Mouse (Mus musculus): ENCODE data around the gene B230217C12Rik.

Gene B230217C12Rik

GRCm38 (mm10) chr11:97809235-97810121 lies 31.1 kb upstream of the B230217C12Rik start:
- peak; percentile 50 for DNase-seq

- DNase-seq = peak; percentile 70
These were observed 30.2 kb upstream of the B230217C12Rik start for GRCm38 (mm10) chr11:97810356-97810755.

GRCm38 (mm10) chr11:97810970-97811369 lies 29.6 kb upstream of the B230217C12Rik start:
- DNase-seq = peak; percentile 19

GRCm38 (mm10) chr11:97811569-97812362 lies 28.8 kb upstream of the B230217C12Rik start:
- peak; percentile 95 for DNase-seq

- DNase-seq = no peak
These were observed 28.1 kb upstream of the B230217C12Rik start for GRCm38 (mm10) chr11:97812491-97812921.

GRCm38 (mm10) chr11:97813085-97813484 lies 27.5 kb upstream of the B230217C12Rik start:
- DNase-seq = no peak

- DNase-seq = peak; percentile 82
These were observed 26.6 kb upstream of the B230217C12Rik start for GRCm38 (mm10) chr11:97813746-97814515.

GRCm38 (mm10) chr11:97815736-97816135 lies 24.8 kb upstream of the B230217C12Rik start:
- DNase-seq = no peak

GRCm38 (mm10) chr11:97816176-97816575 lies 24.4 kb upstream of the B230217C12Rik start:
- no peak for DNase-seq

GRCm38 (mm10) chr11:97816916-97817315 lies 23.7 kb upstream of the B230217C12Rik start:
- no peak for DNase-seq

GRCm38 (mm10) chr11:97817379-97817778 lies 23.2 kb upstream of the B230217C12Rik start:
- DNase-seq = peak; percentile 88

- DNase-seq = no peak
These were observed 22.6 kb upstream of the B230217C12Rik start for GRCm38 (mm10) chr11:97818003-97818402.

GRCm38 (mm10) chr11:97818571-97818970 lies 22.0 kb upstream of the B230217C12Rik start:
- DNase-seq = no peak

GRCm38 (mm10) chr11:97819102-97819501 lies 21.5 kb upstream of the B230217C12Rik start:
- DNase-seq = no peak

- DNase-seq = peak; percentile 47
These were observed 20.7 kb upstream of the B230217C12Rik start for GRCm38 (mm10) chr11:97819923-97820322.

GRCm38 (mm10) chr11:97820840-97821239 lies 19.7 kb upstream of the B230217C12Rik start:
- DNase-seq = peak; percentile 95

- DNase-seq = peak; percentile 50
These were observed 19.0 kb upstream of the B230217C12Rik start for GRCm38 (mm10) chr11:97821401-97822064.

GRCm38 (mm10) chr11:97822840-97823603 lies 17.6 kb upstream of the B230217C12Rik start:
- peak; percentile 53 for DNase-seq

- no peak for DNase-seq
These were observed 16.4 kb upstream of the B230217C12Rik start for GRCm38 (mm10) chr11:97824168-97824567.

GRCm38 (mm10) chr11:97824895-97825294 lies 15.7 kb upstream of the B230217C12Rik start:
- DNase-seq = no peak

- no peak for DNase-seq
These were observed 15.3 kb upstream of the B230217C12Rik start for GRCm38 (mm10) chr11:97825295-97825694.

Data from kidney, adult 9 months (tissue).